Mouse (Mus musculus): ENCODE data around the gene Kctd13. TPM values are rescaled to one million over a fixed set of nuclear protein-coding genes. Genes with fewer than 3 reads are reported as not detected.
"Not testable (repeated sequence)": the region's sequence is repeated elsewhere in the genome, so short reads cannot be mapped to it uniquely, and the experiment has no call there.

Kctd13 gene
- 91.1 and 108 TPM in 2 replicates for polyA plus RNA-seq (2012; rRNA removed)

DNA sequence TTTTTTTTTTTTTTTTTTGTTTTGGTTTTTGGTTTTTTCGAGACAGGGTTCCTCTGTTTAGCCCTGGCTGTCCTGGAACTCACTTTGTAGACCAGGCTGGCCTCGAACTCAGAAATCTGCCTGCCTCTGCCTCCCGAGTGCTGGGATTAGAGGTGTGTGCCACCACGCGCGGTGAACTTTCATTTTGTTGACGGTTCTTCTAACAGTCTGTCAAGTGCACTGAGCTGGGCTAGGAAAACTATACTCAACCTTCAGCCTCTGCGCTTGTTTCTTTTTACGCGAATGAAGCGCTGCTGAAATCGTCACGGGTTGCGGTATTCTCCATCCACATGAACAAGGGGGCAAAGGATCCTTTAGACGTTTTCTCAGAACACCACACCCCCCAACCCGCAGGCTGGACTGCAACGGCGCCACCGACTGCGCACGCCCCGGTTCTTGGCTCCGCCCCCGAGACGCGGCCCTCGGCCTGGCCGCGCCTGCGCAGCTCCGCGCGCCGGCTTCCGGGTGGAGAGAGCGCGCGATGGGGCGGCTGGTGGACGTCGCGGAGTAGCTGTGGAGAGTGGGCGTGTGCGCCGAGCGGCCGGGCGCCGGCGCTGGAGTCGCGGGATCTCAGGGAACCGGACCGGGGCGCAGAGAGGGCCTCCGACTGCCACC is at the start of gene Kctd13:
Gene Kctd13, plus strand, starts transcription at position 496 of the 654 bp plus-strand sequence.
- TF ChIP-seq CTCF (IDR thresholded peaks at IDR 0.05; ENCODE audit: borderline replicate concordance, extremely low read depth, insufficient read depth, insufficient read length) = no peak
- peak; percentile 90 for TF ChIP-seq POLR2A (IDR thresholded peaks at IDR 0.05; ENCODE audit: borderline replicate concordance, extremely low read depth, insufficient read depth, insufficient read length, poor library complexity, severe bottlenecking)

DNA sequence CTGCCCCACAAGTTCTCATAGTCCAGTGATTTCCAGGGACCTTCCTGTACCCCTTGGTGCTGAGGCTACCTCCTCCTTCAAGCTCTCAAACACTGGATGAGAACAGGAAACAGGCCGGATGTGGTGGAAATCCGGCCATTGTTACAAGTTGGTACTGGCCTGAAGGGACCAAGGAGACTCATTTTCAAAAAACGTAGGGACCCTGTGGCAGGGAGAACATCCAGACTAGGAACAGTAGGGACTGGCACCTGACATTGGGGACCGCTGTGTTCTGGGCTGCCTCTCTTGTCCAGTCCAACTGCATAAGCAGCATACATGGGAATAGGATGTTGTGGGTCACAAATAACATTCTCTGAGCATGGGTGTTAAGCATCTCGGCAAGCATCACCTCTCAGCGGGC is 47.6 kb upstream of the Kctd13 start:
- no peak for DNase-seq (ENCODE audit: low read depth)
- TF ChIP-seq POLR2A (IDR thresholded peaks at IDR 0.05; ENCODE audit: borderline replicate concordance, extremely low read depth, insufficient read depth, insufficient read length, poor library complexity, severe bottlenecking) (no peak), CTCF (IDR thresholded peaks at IDR 0.05; ENCODE audit: borderline replicate concordance, extremely low read depth, insufficient read depth, insufficient read length) (no peak)

More for the DNA sequence above, at the start of gene Kctd13:
- DNase-seq (ENCODE audit: low read depth) = peak; percentile 95

DNA sequence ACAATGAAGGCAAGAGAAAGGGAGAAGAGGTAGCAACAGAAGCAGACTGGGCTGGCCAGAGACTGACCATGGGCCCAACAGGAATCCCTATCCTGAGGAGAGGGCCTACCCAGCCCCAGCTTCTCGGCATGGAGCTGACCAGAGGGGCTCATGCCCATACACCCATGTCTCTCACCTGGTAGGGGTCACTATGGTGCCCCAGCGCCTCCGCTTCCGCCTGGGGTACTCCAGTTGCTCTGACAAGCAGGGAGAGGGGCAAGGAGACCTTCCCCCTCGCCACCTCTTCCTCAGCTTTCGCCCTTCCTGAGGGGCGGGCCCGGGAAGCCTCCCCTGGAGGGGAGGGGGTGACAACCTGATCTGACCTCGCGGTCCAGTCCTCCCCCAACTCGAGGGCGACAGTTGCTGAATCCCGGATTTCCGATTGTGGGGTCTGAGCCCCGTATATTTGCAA is 44.9 kb upstream of the Kctd13 start:
- no peak for TF ChIP-seq POLR2A (IDR thresholded peaks at IDR 0.05; ENCODE audit: borderline replicate concordance, extremely low read depth, insufficient read depth, insufficient read length, poor library complexity, severe bottlenecking)
- TF ChIP-seq CTCF (IDR thresholded peaks at IDR 0.05; ENCODE audit: borderline replicate concordance, extremely low read depth, insufficient read depth, insufficient read length) = no peak
- peak; percentile 20 for DNase-seq (ENCODE audit: low read depth)

DNA sequence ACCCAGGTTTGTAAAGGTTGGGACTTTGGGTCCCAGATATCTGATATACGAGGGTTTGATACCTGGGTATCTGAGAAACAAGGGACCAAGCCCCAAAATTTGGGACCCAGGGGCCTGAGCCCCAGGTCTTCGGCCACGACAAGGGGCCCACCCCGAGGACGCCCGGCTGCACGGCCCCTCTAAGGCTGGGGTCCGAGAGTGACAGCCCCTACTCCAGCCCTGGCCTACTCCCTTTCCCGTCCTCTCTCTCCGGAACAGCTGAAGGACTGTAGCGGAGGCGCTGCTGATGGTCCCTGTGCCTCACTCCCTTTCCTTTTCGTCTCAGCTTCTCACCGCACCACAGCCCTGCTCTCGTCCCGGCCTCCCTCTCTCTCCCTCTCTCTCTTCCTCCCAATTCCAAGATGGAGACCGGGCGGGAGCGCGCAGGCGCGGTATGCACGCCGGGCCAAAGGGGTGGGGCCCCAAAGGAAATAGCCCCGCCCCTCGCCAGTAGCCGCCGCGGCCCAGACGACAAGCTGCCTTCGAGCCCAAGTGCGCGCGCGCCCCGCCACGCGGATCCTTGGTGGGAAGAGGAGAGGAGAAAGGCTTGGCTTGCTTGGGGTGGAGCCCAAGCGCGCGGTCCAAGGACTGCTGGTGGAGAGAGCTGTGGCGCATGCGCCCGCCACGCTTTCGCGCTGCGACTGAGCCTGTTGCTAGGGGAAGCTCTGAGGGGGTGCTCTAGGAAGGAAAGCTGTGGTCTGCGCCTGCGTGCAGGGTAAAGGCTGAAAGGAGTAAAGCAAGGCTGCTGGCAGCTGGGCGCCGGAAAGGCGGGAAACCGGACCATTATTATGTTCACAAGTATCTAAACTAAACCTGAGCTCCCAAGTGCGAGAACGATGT is 44.2 kb upstream of the Kctd13 start, which contains the start of gene Taok2:
Gene Taok2, minus strand, starts transcription at position 418 of the 879 bp plus-strand sequence.
- TF ChIP-seq CTCF (IDR thresholded peaks at IDR 0.05; ENCODE audit: borderline replicate concordance, extremely low read depth, insufficient read depth, insufficient read length) = no peak
- peak; percentile 58; the same call in 1 of the 2 replicates for TF ChIP-seq POLR2A (IDR thresholded peaks at IDR 0.05; ENCODE audit: borderline replicate concordance, extremely low read depth, insufficient read depth, insufficient read length, poor library complexity, severe bottlenecking)
- peak; percentile 100 for DNase-seq (ENCODE audit: low read depth)

DNA sequence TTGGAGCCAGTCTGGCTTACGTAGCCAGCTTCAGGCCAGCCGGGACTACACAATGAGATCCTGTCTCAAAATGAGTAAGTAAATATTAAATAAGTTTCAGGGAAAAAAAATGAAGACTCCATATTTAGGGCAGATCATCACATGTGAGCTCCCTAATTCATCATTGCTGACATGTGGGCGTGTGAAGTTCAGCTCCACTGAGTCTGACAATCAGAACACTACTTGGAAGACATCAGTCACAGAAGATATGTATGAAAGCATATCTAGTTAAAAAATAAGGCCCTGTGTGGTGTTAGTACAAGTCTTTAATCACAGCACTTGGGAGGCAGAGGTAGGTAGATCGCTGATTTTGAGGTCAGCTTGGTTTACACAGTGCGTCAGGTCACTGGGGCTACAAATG is 41.4 kb upstream of the Kctd13 start:
- TF ChIP-seq POLR2A (IDR thresholded peaks at IDR 0.05; ENCODE audit: borderline replicate concordance, extremely low read depth, insufficient read depth, insufficient read length, poor library complexity, severe bottlenecking) (no peak), CTCF (IDR thresholded peaks at IDR 0.05; ENCODE audit: borderline replicate concordance, extremely low read depth, insufficient read depth, insufficient read length) (no peak)
- DNase-seq (ENCODE audit: low read depth) = no peak

DNA sequence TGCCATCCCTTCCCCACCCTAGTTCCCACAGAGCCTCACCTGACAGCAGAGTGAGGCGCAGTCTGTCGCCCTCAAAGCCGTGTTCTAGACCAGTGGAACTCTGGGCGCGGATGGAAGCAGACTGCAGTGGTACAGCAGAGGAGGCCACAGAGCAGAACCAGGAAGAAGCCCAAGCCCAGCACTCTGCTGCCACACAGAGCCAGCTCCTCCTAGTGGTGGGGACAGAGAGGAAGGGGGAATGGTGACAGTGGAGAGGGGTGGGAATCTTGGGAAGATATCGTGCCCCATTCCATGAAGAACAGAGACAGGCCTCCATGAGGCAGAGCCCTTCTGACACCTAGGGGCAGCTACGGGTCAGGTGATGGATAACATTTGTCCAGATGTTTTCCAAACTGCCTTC is 39.8 kb upstream of the Kctd13 start:
- peak; percentile 29; the same call in 1 of the 2 replicates for TF ChIP-seq CTCF (IDR thresholded peaks at IDR 0.05; ENCODE audit: borderline replicate concordance, extremely low read depth, insufficient read depth, insufficient read length)
- no peak for TF ChIP-seq POLR2A (IDR thresholded peaks at IDR 0.05; ENCODE audit: borderline replicate concordance, extremely low read depth, insufficient read depth, insufficient read length, poor library complexity, severe bottlenecking)
- no peak for DNase-seq (ENCODE audit: low read depth)

DNA sequence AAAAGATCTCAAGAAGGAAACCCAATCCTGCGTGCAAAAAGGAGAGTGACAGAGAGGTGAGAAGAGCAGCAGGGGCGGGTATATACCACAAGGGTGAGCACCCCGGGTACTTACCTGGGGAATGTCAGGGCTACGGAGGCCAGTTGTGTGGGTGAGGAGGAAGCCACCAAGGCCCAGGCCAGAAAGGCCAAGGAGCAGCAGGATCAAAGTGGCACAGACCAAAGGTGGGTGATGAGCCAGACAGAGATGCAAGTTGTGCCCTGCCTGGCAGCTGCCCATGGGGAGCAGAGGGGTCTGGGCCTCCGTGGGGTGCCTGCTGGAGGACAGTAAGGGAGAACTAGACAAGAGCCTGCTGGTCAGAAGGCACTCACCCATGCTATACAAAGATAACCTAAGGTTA is 31.8 kb upstream of the Kctd13 start:
- no peak for TF ChIP-seq POLR2A (IDR thresholded peaks at IDR 0.05; ENCODE audit: borderline replicate concordance, extremely low read depth, insufficient read depth, insufficient read length, poor library complexity, severe bottlenecking)
- no peak for TF ChIP-seq CTCF (IDR thresholded peaks at IDR 0.05; ENCODE audit: borderline replicate concordance, extremely low read depth, insufficient read depth, insufficient read length)
- DNase-seq (ENCODE audit: low read depth) = no peak

DNA sequence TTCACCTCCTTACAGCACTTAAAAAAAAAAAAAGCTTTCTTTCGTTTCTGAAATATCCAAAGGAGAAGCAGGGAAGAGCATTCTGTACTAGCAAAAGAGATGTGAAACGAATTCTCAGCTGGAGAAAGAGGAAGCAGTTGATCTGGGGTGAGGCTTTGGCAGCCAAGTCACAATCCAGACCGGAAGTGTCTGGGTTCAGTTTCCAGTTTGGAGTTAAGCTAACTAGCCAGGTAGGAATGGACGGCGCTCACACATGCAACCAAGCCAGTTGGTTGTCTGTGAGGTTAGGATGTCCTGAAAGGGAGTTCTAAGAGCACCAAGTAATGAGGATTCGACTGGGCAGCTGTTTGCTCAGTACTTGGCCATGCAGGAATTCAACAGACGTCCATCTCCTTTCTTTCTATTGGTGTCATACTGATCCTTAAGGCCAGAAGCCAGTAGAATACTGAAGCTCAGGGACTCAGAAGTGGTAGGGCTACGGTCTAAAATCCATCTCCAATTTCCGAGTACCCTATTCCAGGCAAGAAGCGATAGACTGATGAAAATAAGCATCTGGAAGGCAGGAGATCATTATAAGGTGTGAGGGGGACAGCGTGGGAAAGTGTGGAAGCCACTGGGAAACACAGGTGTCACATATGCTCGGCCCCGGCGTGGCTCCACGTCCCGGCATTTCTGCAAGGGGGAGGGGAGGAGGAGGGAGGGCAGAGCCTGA is 31.1 kb upstream of the Kctd13 start:
- TF ChIP-seq POLR2A (IDR thresholded peaks at IDR 0.05; ENCODE audit: borderline replicate concordance, extremely low read depth, insufficient read depth, insufficient read length, poor library complexity, severe bottlenecking) (no peak), CTCF (IDR thresholded peaks at IDR 0.05; ENCODE audit: borderline replicate concordance, extremely low read depth, insufficient read depth, insufficient read length) (no peak)
- no peak for DNase-seq (ENCODE audit: low read depth)

DNA sequence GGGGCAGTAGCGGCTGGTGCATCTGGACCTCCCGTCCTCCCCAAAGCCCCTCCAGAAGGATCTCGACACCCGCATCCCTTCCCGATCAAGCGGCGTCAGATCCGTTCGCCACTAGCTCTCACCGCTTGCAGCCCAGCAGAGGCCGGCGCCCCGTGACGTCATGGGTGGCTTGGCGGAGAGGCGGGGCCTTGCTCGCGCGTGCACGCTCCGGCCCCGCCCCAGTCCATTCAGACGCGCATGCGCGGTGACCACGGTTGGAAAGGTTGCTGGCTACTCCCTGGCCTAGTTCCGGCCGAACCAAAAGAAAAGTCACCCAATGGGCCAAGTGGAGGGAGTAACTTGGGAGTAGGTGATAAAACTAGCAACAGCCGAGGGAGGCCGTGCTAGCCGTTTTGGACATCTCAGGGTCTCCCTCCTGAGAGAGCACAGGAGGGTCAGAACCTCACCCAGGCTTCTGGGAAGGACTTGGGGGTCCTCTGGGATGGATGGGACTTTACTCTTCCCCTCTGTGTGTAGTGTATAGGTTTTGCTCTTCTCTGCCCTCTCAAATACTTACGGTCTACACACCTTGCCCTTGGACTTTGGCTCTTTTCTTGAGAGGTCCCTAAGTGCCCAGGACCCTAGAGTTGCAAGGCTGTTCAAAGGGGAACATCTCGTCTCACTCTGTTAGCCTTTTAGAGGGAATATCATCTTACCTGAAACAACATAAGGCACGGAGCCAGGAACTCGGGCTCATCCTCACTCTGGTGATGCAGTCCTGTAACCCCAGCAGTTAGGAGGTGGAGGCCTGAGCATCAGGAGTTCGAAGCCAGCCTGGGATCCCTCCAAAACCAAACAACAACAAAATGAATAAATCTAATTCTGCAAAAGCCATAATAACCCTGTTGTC is 30.3 kb upstream of the Kctd13 start:
- peak; percentile 97 for DNase-seq (ENCODE audit: low read depth)
- TF ChIP-seq CTCF (IDR thresholded peaks at IDR 0.05; ENCODE audit: borderline replicate concordance, extremely low read depth, insufficient read depth, insufficient read length) (no peak), POLR2A (IDR thresholded peaks at IDR 0.05; ENCODE audit: borderline replicate concordance, extremely low read depth, insufficient read depth, insufficient read length, poor library complexity, severe bottlenecking) (peak; percentile 69; the same call in 1 of the 2 replicates)

DNA sequence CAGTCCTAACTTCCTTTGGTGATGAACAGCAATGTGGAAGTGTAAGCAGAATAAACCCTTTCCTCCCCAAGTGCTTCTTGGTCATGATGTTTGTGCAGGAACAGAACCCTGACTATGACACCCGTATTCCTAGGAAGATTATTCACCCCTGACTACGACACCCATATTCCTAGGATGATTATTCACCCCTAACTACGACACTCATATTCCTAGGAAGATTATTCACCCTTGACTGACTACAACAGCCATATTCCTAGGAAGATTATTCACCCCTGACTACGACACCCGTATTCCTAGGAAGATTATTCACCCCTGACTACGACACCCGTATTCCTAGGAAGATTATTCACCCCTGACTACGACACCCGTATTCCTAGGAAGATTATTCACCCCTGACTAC is 28.9 kb upstream of the Kctd13 start:
- not testable (repeated sequence) for DNase-seq (ENCODE audit: low read depth)
